Mouse (Mus musculus): ENCODE results near the gene Uhmk1. TPM values are rescaled to one million over a fixed set of nuclear protein-coding genes. Genes with fewer than 3 reads are reported as not detected.
"Not testable (repeated sequence)": the region's sequence is repeated elsewhere in the genome, so short reads cannot be mapped to it uniquely, and the experiment has no call there.

Uhmk1 gene
- 7.7 and 8.9 TPM in 2 replicates for polyA plus RNA-seq (2016; fragmentation: Nextera tagmentation; extraction: Ambion mirVana)

GRCm38 (mm10) chr1:170214757-170215522, at the start of gene Uhmk1:
TSS of gene Uhmk1 (minus strand) at chr1:170215397.
- Histone ChIP-seq H3K36me3 (peaks cover 22% of the 10 kb centered on the region), H3K9me3 (no peaks in the 10 kb centered on the region), H3K27me3 (no peaks in the 10 kb centered on the region), H3K4me3 (replicated peaks) (peak within 1 kb of the TSS; percentile 99), H3K9ac (replicated peaks) (peak within 1 kb of the TSS; percentile 97), H3K4me1 (replicated peaks) (peaks cover 9% of the 10 kb centered on the region), H3K27ac (peak within 1 kb of the TSS; percentile 85), H3K4me2 (peak within 1 kb of the TSS; percentile 72)
- ATAC-seq (ENCODE audit: insufficient number of reproducible peaks, insufficient read depth, low FRiP score, low TSS enrichment, low read depth): peak; percentile 98
- under 1% methylated on average over 69 of the region's 70 CpGs for WGBS

DNA sequence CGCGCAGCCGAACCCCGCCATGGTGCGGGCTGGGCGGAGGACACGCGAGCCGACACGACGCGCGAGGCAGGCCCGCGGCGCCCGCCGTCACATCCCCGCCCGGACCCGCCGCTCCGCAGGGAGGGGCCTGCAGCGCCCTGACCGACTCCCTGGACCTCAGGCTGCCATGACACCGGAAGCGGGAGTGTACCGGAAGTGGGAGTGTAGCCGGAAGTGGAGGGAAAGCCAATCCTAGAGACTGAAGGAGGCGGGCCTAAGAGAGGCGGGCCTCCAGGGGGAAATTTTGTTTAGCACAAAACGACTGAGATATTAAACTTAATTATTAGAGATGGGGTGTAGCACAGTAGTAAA, 40.3 kb upstream of the Uhmk1 start:
- Histone ChIP-seq H3K27me3 (no peaks in the 10 kb centered on the region), H3K36me3 (no peaks in the 10 kb centered on the region), H3K27ac (0 out of 2 replicates have a peak overlapping the region, but pooled peaks have one; percentile 29), H3K4me1 (replicated peaks) (no peaks in the 10 kb centered on the region), H3K4me3 (replicated peaks) (peak overlapping the region; percentile 71), H3K9me3 (no peaks in the 10 kb centered on the region), H3K4me2 (peak overlapping the region; percentile 71), H3K9ac (replicated peaks) (peak overlapping the region; percentile 79)
- WGBS: 8% methylated on average over 32 of the region's 32 CpGs
- peak; percentile 91 for ATAC-seq (ENCODE audit: insufficient number of reproducible peaks, insufficient read depth, low FRiP score, low TSS enrichment, low read depth)

- Histone ChIP-seq H3K27ac (0 out of 2 replicates have a peak overlapping the region, but pooled peaks have one; percentile 29), H3K9me3 (no peaks in the 10 kb centered on the region), H3K27me3 (no peaks in the 10 kb centered on the region), H3K4me1 (replicated peaks) (no peaks in the 10 kb centered on the region), H3K36me3 (no peaks in the 10 kb centered on the region), H3K4me2 (peak overlapping the region; percentile 71), H3K4me3 (replicated peaks) (peak overlapping the region; percentile 71), H3K9ac (replicated peaks) (peak overlapping the region; percentile 79)
- peak; percentile 78 for ATAC-seq (ENCODE audit: insufficient number of reproducible peaks, insufficient read depth, low FRiP score, low TSS enrichment, low read depth)
- WGBS: 32% methylated on average over 30 of the region's 30 CpGs
These were observed 39.8 kb upstream of the Uhmk1 start for GRCm38 (mm10) chr1:170254893-170255559.

DNA sequence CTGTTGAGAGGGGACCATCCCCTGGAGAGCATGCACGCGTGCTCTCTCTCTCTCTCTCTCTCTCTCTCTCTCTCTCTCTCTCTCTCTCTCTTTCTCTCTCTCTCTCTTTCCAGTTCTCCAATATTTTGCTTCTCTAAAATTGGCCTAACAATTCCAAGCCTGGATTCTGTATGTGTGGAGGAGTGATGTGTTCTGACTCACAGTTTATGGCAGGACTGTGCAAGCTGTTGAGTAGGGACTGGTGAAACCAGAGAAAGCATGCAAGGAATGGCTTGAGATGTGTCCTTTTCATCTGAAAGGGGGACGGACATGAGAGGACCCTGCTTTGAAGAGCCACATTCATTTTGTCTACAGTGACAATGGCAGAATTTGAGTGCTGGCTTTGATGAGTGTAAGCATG, 29.8 kb upstream of the Uhmk1 start:
- no peak overlapping the region for H3K4me3 ChIP-seq (replicated peaks)
- H3K4me2 ChIP-seq: no peak overlapping the region
- 83% methylated on average over 3 of the region's 3 CpGs for WGBS
- H3K4me1 ChIP-seq (replicated peaks): no peaks in the 10 kb centered on the region
- no peak for ATAC-seq (ENCODE audit: insufficient number of reproducible peaks, insufficient read depth, low FRiP score, low TSS enrichment, low read depth)
- no peaks in the 10 kb centered on the region for H3K9me3 ChIP-seq
- no peaks in the 10 kb centered on the region for H3K27me3 ChIP-seq
- no peaks in the 10 kb centered on the region for H3K36me3 ChIP-seq
- H3K9ac ChIP-seq (replicated peaks): no peak overlapping the region
- H3K27ac ChIP-seq: no peak overlapping the region

GRCm38 (mm10) chr1:170232688-170233087, 17.5 kb upstream of the Uhmk1 start, which contains the start of gene Sh2d1b2:
TSS of gene Sh2d1b2 (plus strand) at chr1:170232749.
- H3K27me3 ChIP-seq; H3K4me1 ChIP-seq (replicated peaks); ATAC-seq (ENCODE audit: insufficient number of reproducible peaks, insufficient read depth, low FRiP score, low TSS enrichment, low read depth): not testable (repeated sequence)

DNA sequence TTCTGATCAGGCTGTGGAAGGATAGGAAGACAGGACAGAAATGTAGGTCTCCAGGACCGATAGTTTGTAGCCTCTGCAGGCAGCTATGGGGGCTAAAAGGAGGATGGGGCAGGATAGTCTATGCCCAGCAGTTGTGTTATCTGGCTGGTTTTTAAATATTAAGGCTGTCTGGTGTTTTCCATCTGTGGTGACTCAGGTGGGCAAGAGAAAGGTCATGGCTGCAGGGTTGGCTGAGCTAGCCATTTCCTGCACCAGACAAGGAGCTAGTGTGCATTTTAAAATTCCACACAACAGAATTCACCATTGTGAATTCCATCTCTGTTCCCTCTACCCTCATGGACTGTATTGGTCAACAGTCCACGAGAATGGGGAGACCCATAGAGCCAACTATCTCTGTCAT, 8.1 kb upstream of the Uhmk1 start:
- H3K4me1 ChIP-seq (replicated peaks): no peaks in the 10 kb centered on the region
- H3K4me2 ChIP-seq: no peak overlapping the region
- H3K4me3 ChIP-seq (replicated peaks): no peak overlapping the region
- WGBS: 76% methylated on average over 2 of the region's 2 CpGs
- H3K27ac ChIP-seq: no peak overlapping the region
- H3K9ac ChIP-seq (replicated peaks): no peak overlapping the region
- H3K9me3 ChIP-seq: no peaks in the 10 kb centered on the region
- H3K27me3 ChIP-seq: peaks cover 7% of the 10 kb centered on the region; the same call in 1 of the 2 replicates
- no peaks in the 10 kb centered on the region for H3K36me3 ChIP-seq
- no peak for ATAC-seq (ENCODE audit: insufficient number of reproducible peaks, insufficient read depth, low FRiP score, low TSS enrichment, low read depth)

More at GRCm38 (mm10) chr1:170232688-170233087, 17.5 kb upstream of the Uhmk1 start, which contains the start of gene Sh2d1b2:
- H3K4me2 ChIP-seq; H3K9ac ChIP-seq (replicated peaks); H3K27ac ChIP-seq; H3K4me3 ChIP-seq (replicated peaks); H3K36me3 ChIP-seq; H3K9me3 ChIP-seq: not testable (repeated sequence)
- WGBS: 61% methylated on average over 6 of the region's 6 CpGs

DNA sequence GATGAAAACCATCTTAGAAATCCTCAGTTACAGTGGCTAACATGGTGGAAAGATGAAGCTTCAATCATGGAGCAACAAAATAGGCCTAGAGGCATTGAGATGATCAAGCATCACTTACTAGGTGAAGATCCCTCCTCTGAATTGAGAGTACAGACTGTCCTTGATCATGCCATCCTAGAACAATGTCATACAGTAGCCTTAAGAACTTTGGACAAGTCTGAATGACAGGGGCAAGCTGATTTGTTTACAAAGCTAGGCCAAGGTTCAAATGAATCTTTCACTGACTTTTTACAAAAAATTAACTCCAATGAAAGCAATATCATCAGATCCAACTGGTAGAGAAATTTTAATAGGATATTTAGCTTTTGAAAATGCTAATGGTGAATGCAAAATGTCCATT, 5.2 kb upstream of the Uhmk1 start:
- H3K9me3 ChIP-seq: no peaks in the 10 kb centered on the region
- no peak overlapping the region for H3K4me3 ChIP-seq (replicated peaks)
- ATAC-seq (ENCODE audit: insufficient number of reproducible peaks, insufficient read depth, low FRiP score, low TSS enrichment, low read depth): no peak
- H3K27me3 ChIP-seq: peaks cover 7% of the 10 kb centered on the region; the same call in 1 of the 2 replicates
- no peak overlapping the region for H3K27ac ChIP-seq
- H3K9ac ChIP-seq (replicated peaks): no peak overlapping the region
- no peaks in the 10 kb centered on the region for H3K36me3 ChIP-seq
- no peak overlapping the region for H3K4me2 ChIP-seq
- H3K4me1 ChIP-seq (replicated peaks): no peaks in the 10 kb centered on the region

GRCm38 (mm10) chr1:170218091-170218884, 3.1 kb upstream of the Uhmk1 start:
- Histone ChIP-seq H3K9me3 (no peaks in the 10 kb centered on the region), H3K9ac (replicated peaks) (no peak overlapping the region), H3K4me2 (no peak overlapping the region), H3K4me3 (replicated peaks) (no peak overlapping the region), H3K4me1 (replicated peaks) (peaks cover 8% of the 10 kb centered on the region), H3K36me3 (no peaks in the 10 kb centered on the region), H3K27me3 (peaks cover 5% of the 10 kb centered on the region; the same call in 1 of the 2 replicates), H3K27ac (no peak overlapping the region)
- WGBS: 82% methylated on average over 6 of the region's 6 CpGs
- no peak for ATAC-seq (ENCODE audit: insufficient number of reproducible peaks, insufficient read depth, low FRiP score, low TSS enrichment, low read depth)

DNA sequence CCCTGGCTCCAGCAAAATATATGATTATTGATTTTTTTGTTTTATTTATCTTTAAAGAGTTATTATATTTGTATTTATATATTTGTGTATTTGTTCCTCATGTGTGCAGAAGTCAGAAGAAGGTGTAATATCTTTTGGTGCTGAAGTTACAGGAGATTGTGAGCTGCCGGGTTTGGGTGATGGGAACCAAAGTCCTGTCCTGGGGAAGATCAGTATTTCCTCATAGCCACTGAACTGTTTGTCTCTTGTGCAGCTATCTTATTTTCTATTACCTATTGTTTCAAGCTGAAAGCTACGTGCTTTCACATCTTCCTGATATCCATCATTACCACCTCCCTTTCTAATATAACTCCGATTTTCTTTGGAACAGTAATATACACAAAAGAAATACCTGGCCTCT, 393 bp upstream of the Uhmk1 start:
- H3K4me2 ChIP-seq: peak overlapping the region; percentile 72

GRCm38 (mm10) chr1:170214383-170214756, 827 bp downstream of the Uhmk1 start:
- Histone ChIP-seq H3K9me3 (no peaks in the 10 kb centered on the region), H3K27me3 (no peaks in the 10 kb centered on the region), H3K9ac (replicated peaks) (peak overlapping the region; percentile 97), H3K36me3 (peaks cover 25% of the 10 kb centered on the region), H3K4me3 (replicated peaks) (peak overlapping the region; percentile 99), H3K4me2 (peak overlapping the region; percentile 72), H3K27ac (peak overlapping the region; percentile 85; the same call in 1 of the 2 replicates), H3K4me1 (replicated peaks) (peaks cover 9% of the 10 kb centered on the region)
- WGBS: 39% methylated on average over 7 of the region's 7 CpGs
- no peak for ATAC-seq (ENCODE audit: insufficient number of reproducible peaks, insufficient read depth, low FRiP score, low TSS enrichment, low read depth)

More for the DNA sequence above, 393 bp upstream of the Uhmk1 start:
- 80% methylated on average over 3 of the region's 3 CpGs for WGBS
- H3K36me3 ChIP-seq: peaks cover 18% of the 10 kb centered on the region
- no peaks in the 10 kb centered on the region for H3K9me3 ChIP-seq
- H3K4me1 ChIP-seq (replicated peaks): peaks cover 9% of the 10 kb centered on the region
- H3K9ac ChIP-seq (replicated peaks): no peak overlapping the region; the same call in 1 of the 2 replicates
- no peak for ATAC-seq (ENCODE audit: insufficient number of reproducible peaks, insufficient read depth, low FRiP score, low TSS enrichment, low read depth)
- peak overlapping the region; percentile 99 for H3K4me3 ChIP-seq (replicated peaks)
- no peaks in the 10 kb centered on the region for H3K27me3 ChIP-seq
- no peak overlapping the region for H3K27ac ChIP-seq

Measured in limb, embryonic 12.5 days (tissue).